Mouse (Mus musculus): ENCODE results near the gene Zfyve28. TPM values are rescaled to one million over a fixed set of nuclear protein-coding genes. Genes with fewer than 3 reads are reported as not detected.

Zfyve28 gene
- polyA plus RNA-seq, 1 experiment from 2014 or later: not detected

GRCm38 (mm10) chr5:34269921-34270465 lies 18.3 kb downstream of the Zfyve28 start:
- H3K4me1 ChIP-seq: peaks cover 25% of the 10 kb centered on the region
- no peaks in the 10 kb centered on the region for H3K9me3 ChIP-seq (replicated peaks)
- H3K9ac ChIP-seq: peak overlapping the region; percentile 2; the same call in 1 of the 2 replicates
- WGBS (ENCODE audit: insufficient replicate concordance): 30% methylated on average over 12 of the region's 12 CpGs
- no peaks in the 10 kb centered on the region for H3K27me3 ChIP-seq (replicated peaks)
- no peaks in the 10 kb centered on the region for H3K36me3 ChIP-seq
- H3K27ac ChIP-seq: peak overlapping the region; percentile 33; the same call in 1 of the 2 replicates
- peak; percentile 72 for ATAC-seq
- peak overlapping the region; percentile 51 for H3K4me2 ChIP-seq
- H3K4me3 ChIP-seq: no peak overlapping the region

GRCm38 (mm10) chr5:34269197-34269920 lies 18.9 kb downstream of the Zfyve28 start:
- Histone ChIP-seq H3K27me3 (replicated peaks) (no peaks in the 10 kb centered on the region), H3K4me1 (peaks cover 25% of the 10 kb centered on the region), H3K27ac (peak overlapping the region; percentile 33; the same call in 1 of the 2 replicates), H3K36me3 (no peaks in the 10 kb centered on the region), H3K4me3 (no peak overlapping the region), H3K4me2 (peak overlapping the region; percentile 51), H3K9ac (no peak overlapping the region), H3K9me3 (replicated peaks) (no peaks in the 10 kb centered on the region)
- ATAC-seq: peak; percentile 57
- WGBS (ENCODE audit: insufficient replicate concordance): 63% methylated on average over 16 of the region's 16 CpGs

- no peaks in the 10 kb centered on the region for H3K36me3 ChIP-seq
- H3K9me3 ChIP-seq (replicated peaks): no peaks in the 10 kb centered on the region
- 52% methylated on average over 4 of the region's 4 CpGs for WGBS (ENCODE audit: insufficient replicate concordance)
- H3K27me3 ChIP-seq (replicated peaks): no peaks in the 10 kb centered on the region
- H3K9ac ChIP-seq: no peak overlapping the region
- no peak overlapping the region for H3K4me2 ChIP-seq
- H3K27ac ChIP-seq: no peak overlapping the region
- peaks cover 25% of the 10 kb centered on the region for H3K4me1 ChIP-seq
- H3K4me3 ChIP-seq: no peak overlapping the region
- ATAC-seq: no peak
Measured at GRCm38 (mm10) chr5:34266065-34266464, 22.2 kb downstream of the Zfyve28 start.

GRCm38 (mm10) chr5:34259172-34259816 lies 29.0 kb downstream of the Zfyve28 start:
- Histone ChIP-seq H3K27me3 (replicated peaks) (no peaks in the 10 kb centered on the region; the same call in 1 of the 2 replicates), H3K4me2 (no peak overlapping the region), H3K9ac (no peak overlapping the region), H3K36me3 (no peaks in the 10 kb centered on the region), H3K4me1 (no peaks in the 10 kb centered on the region), H3K4me3 (no peak overlapping the region), H3K27ac (no peak overlapping the region), H3K9me3 (replicated peaks) (no peaks in the 10 kb centered on the region)
- 56% methylated on average over 3 of the region's 3 CpGs for WGBS (ENCODE audit: insufficient replicate concordance)
- ATAC-seq: no peak

GRCm38 (mm10) chr5:34255189-34255588 lies 33.1 kb downstream of the Zfyve28 start:
- no peaks in the 10 kb centered on the region for H3K9me3 ChIP-seq (replicated peaks)
- H3K9ac ChIP-seq: no peak overlapping the region
- WGBS (ENCODE audit: insufficient replicate concordance): 65% methylated on average over 3 of the region's 3 CpGs
- H3K27ac ChIP-seq: no peak overlapping the region
- ATAC-seq: no peak
- H3K4me2 ChIP-seq: no peak overlapping the region
- H3K36me3 ChIP-seq: no peaks in the 10 kb centered on the region
- no peaks in the 10 kb centered on the region for H3K4me1 ChIP-seq
- H3K27me3 ChIP-seq (replicated peaks): no peaks in the 10 kb centered on the region; the same call in 1 of the 2 replicates
- H3K4me3 ChIP-seq: no peak overlapping the region

- no peak for ATAC-seq
- H3K9ac ChIP-seq: no peak overlapping the region
- no peaks in the 10 kb centered on the region for H3K36me3 ChIP-seq
- 47% methylated on average over 8 of the region's 8 CpGs for WGBS (ENCODE audit: insufficient replicate concordance)
- H3K4me1 ChIP-seq: no peaks in the 10 kb centered on the region
- H3K27ac ChIP-seq: no peak overlapping the region
- H3K9me3 ChIP-seq (replicated peaks): no peaks in the 10 kb centered on the region
- no peak overlapping the region for H3K4me2 ChIP-seq
- no peaks in the 10 kb centered on the region; the same call in 1 of the 2 replicates for H3K27me3 ChIP-seq (replicated peaks)
- no peak overlapping the region for H3K4me3 ChIP-seq
Measured at GRCm38 (mm10) chr5:34254309-34254708, 33.9 kb downstream of the Zfyve28 start.

GRCm38 (mm10) chr5:34252967-34253519 lies 35.2 kb downstream of the Zfyve28 start:
- 55% methylated on average over 4 of the region's 4 CpGs for WGBS (ENCODE audit: insufficient replicate concordance)
- H3K4me1 ChIP-seq: no peaks in the 10 kb centered on the region
- H3K27ac ChIP-seq: no peak overlapping the region
- no peaks in the 10 kb centered on the region for H3K36me3 ChIP-seq
- H3K9ac ChIP-seq: no peak overlapping the region
- H3K4me2 ChIP-seq: no peak overlapping the region
- no peak overlapping the region for H3K4me3 ChIP-seq
- H3K27me3 ChIP-seq (replicated peaks): no peaks in the 10 kb centered on the region; the same call in 1 of the 2 replicates
- no peaks in the 10 kb centered on the region for H3K9me3 ChIP-seq (replicated peaks)
- no peak for ATAC-seq

GRCm38 (mm10) chr5:34252307-34252966 lies 35.8 kb downstream of the Zfyve28 start:
- Histone ChIP-seq H3K4me2 (no peak overlapping the region), H3K27ac (no peak overlapping the region), H3K4me1 (no peaks in the 10 kb centered on the region), H3K9me3 (replicated peaks) (no peaks in the 10 kb centered on the region), H3K9ac (no peak overlapping the region), H3K4me3 (no peak overlapping the region), H3K36me3 (no peaks in the 10 kb centered on the region), H3K27me3 (replicated peaks) (no peaks in the 10 kb centered on the region; the same call in 1 of the 2 replicates)
- no peak for ATAC-seq
- WGBS (ENCODE audit: insufficient replicate concordance): 66% methylated on average over 4 of the region's 4 CpGs

GRCm38 (mm10) chr5:34251794-34252193 lies 36.5 kb downstream of the Zfyve28 start:
- H3K27me3 ChIP-seq (replicated peaks): no peaks in the 10 kb centered on the region; the same call in 1 of the 2 replicates
- H3K4me1 ChIP-seq: no peaks in the 10 kb centered on the region
- WGBS (ENCODE audit: insufficient replicate concordance): 58% methylated on average over 4 of the region's 4 CpGs
- H3K4me3 ChIP-seq: no peak overlapping the region
- no peaks in the 10 kb centered on the region for H3K9me3 ChIP-seq (replicated peaks)
- H3K36me3 ChIP-seq: no peaks in the 10 kb centered on the region
- ATAC-seq: no peak
- H3K27ac ChIP-seq: no peak overlapping the region
- no peak overlapping the region for H3K4me2 ChIP-seq
- no peak overlapping the region for H3K9ac ChIP-seq

GRCm38 (mm10) chr5:34250090-34250489 lies 38.2 kb downstream of the Zfyve28 start:
- Histone ChIP-seq H3K4me2 (no peak overlapping the region), H3K36me3 (no peaks in the 10 kb centered on the region), H3K4me3 (no peak overlapping the region), H3K27me3 (replicated peaks) (no peaks in the 10 kb centered on the region), H3K9me3 (replicated peaks) (no peaks in the 10 kb centered on the region), H3K4me1 (no peaks in the 10 kb centered on the region), H3K9ac (no peak overlapping the region), H3K27ac (no peak overlapping the region)
- no peak for ATAC-seq
- WGBS (ENCODE audit: insufficient replicate concordance): 70% methylated on average over 3 of the region's 3 CpGs

- Histone ChIP-seq H3K4me1 (no peaks in the 10 kb centered on the region), H3K9me3 (replicated peaks) (no peaks in the 10 kb centered on the region), H3K27me3 (replicated peaks) (no peaks in the 10 kb centered on the region), H3K4me2 (no peak overlapping the region), H3K9ac (no peak overlapping the region), H3K4me3 (no peak overlapping the region), H3K27ac (no peak overlapping the region), H3K36me3 (no peaks in the 10 kb centered on the region)
- WGBS (ENCODE audit: insufficient replicate concordance): 46% methylated on average over 4 of the region's 4 CpGs
- ATAC-seq: no peak
Measured at GRCm38 (mm10) chr5:34249132-34249531, 39.1 kb downstream of the Zfyve28 start.

Data from liver, embryonic 12.5 days (tissue).